33 mouse cellular contexts compared by ENCODE assay signal in genomic region chr1:164073803-164074202, GRCm38 (mm10). TPM values are rescaled to one million over a fixed set of nuclear protein-coding genes. Genes with fewer than 3 reads are reported as not detected.
DNase-seq lines count a peak whose midpoint lies in the region; ATAC-seq and TF ChIP-seq lines count a peak whose summit lies in the region.
"Had no signal": no experiment of that assay in that cellular context is flagged by ENCODE, and none has a peak within 500 bp of the region (broad histone marks: within the 10 kb centered on the region; RNA-seq: fewer than 3 reads in every experiment).

No protein-coding gene starts in this region.

- H3K27ac ChIP-seq in liver, postnatal 0 days (ENCODE audit: low read depth): 0 out of 2 replicates have a peak overlapping the region, but pooled peaks have one; percentile 34
- H3K27ac ChIP-seq in liver, embryonic 11.5 days (ENCODE audit: low read depth, low read length): no peak overlapping the region
- H3K27ac ChIP-seq in MEL (ENCODE audit: control insufficient read depth, low read depth, low read length): no peak overlapping the region; the same call in 1 of the 2 replicates
- no peak overlapping the region for H3K27ac ChIP-seq in layer of hippocampus, adult 2 months
- H3K27ac ChIP-seq: heart, embryonic 13.5 days; hindbrain, embryonic 10.5 days; intestine, embryonic 15.5 days; limb, embryonic 10.5 days; limb, embryonic 15.5 days; macrophage; midbrain, embryonic 10.5 days; midbrain, embryonic 15.5 days had no signal

- H3K36me3 ChIP-seq in liver, postnatal 0 days (replicated peaks; ENCODE audit: insufficient read depth, low read length): no peaks in the 10 kb centered on the region
- H3K36me3 ChIP-seq in liver, embryonic 11.5 days (ENCODE audit: control insufficient read depth, insufficient read depth, low read length): no peaks in the 10 kb centered on the region
- H3K36me3 ChIP-seq in MEL (ENCODE audit: control insufficient read depth in 1 of 2, insufficient read depth in 2 of 2, low read length in 2 of 2): peaks cover 0 to 9% of the 10 kb centered on the region in 2 experiments; a peak in 2 of 4 replicates
- H3K36me3 ChIP-seq: heart, embryonic 13.5 days; hindbrain, embryonic 10.5 days; intestine, embryonic 15.5 days; limb, embryonic 10.5 days; limb, embryonic 15.5 days; midbrain, embryonic 10.5 days; midbrain, embryonic 15.5 days had no signal

- DNase-seq in liver, postnatal 0 days: no peak
- no peak for DNase-seq in liver, embryonic 11.5 days (ENCODE audit: low spot score)
- DNase-seq in CD4-positive helper T cell, adult 2 months (ENCODE audit: low read depth, low spot score): peak; percentile 64
- no peak for DNase-seq in MEL (ENCODE audit: low read depth, low spot score)
- DNase-seq in layer of hippocampus, adult 2 months (ENCODE audit: low spot score in 2 of 2): no peak
- no peak for DNase-seq in left cerebral cortex, adult 11 months (ENCODE audit: low spot score)
- DNase-seq: adrenal gland, adult 8-10 months; B cell, adult 2 months; cerebellum, adult 8-10 months; cerebellum, postnatal 36 days; gastrocnemius, postnatal 14 days; heart, postnatal 14 days; kidney, adult 2 months; kidney, postnatal 36 days; lung, adult 2 months; lung, postnatal 10 days; right cerebral cortex, adult 18-20 months; spleen, adult 18-20 months had no signal

- H3K9ac ChIP-seq in liver, postnatal 0 days (replicated peaks): no peak overlapping the region
- no peak overlapping the region for H3K9ac ChIP-seq in liver, embryonic 11.5 days (ENCODE audit: low read depth, low read length)
- H3K9ac ChIP-seq in MEL (ENCODE audit: control insufficient read depth, low read depth, low read length, poor library complexity, severe bottlenecking): no peak overlapping the region
- H3K9ac ChIP-seq: heart, embryonic 13.5 days; intestine, embryonic 15.5 days; limb, embryonic 15.5 days; midbrain, embryonic 15.5 days had no signal

- peaks cover 23% of the 10 kb centered on the region for H3K4me1 ChIP-seq in liver, postnatal 0 days (ENCODE audit: insufficient read depth)
- H3K4me1 ChIP-seq in liver, embryonic 11.5 days (replicated peaks; ENCODE audit: control insufficient read depth, insufficient read depth, low read length): no peaks in the 10 kb centered on the region
- H3K4me1 ChIP-seq in MEL (ENCODE audit: control insufficient read depth in 1 of 2, insufficient read depth in 2 of 2, low read length in 2 of 2): peaks cover 10 to 17% of the 10 kb centered on the region in 2 experiments
- H3K4me1 ChIP-seq: heart, embryonic 13.5 days; hindbrain, embryonic 10.5 days; intestine, embryonic 15.5 days; limb, embryonic 10.5 days; limb, embryonic 15.5 days; midbrain, embryonic 10.5 days; midbrain, embryonic 15.5 days had no signal

- no peaks in the 10 kb centered on the region for H3K9me3 ChIP-seq in liver, postnatal 0 days (ENCODE audit: low read length)
- no peaks in the 10 kb centered on the region for H3K9me3 ChIP-seq in liver, embryonic 11.5 days (ENCODE audit: control insufficient read depth, low read length)
- no peaks in the 10 kb centered on the region for H3K9me3 ChIP-seq in MEL (replicated peaks; ENCODE audit: insufficient read depth, low read length)
- H3K9me3 ChIP-seq: heart, embryonic 13.5 days; hindbrain, embryonic 10.5 days; intestine, embryonic 15.5 days; limb, embryonic 10.5 days; limb, embryonic 15.5 days; midbrain, embryonic 10.5 days; midbrain, embryonic 15.5 days had no signal

- H3K27me3 ChIP-seq in liver, postnatal 0 days (ENCODE audit: insufficient read depth, low read length): no peaks in the 10 kb centered on the region
- no peaks in the 10 kb centered on the region for H3K27me3 ChIP-seq in liver, embryonic 11.5 days (replicated peaks; ENCODE audit: control insufficient read depth, insufficient read depth, low read length)
- no peaks in the 10 kb centered on the region for H3K27me3 ChIP-seq in MEL (ENCODE audit: control insufficient read depth in 1 of 2, insufficient read depth in 2 of 2, low read length in 2 of 2)
- H3K27me3 ChIP-seq: heart, embryonic 13.5 days; intestine, embryonic 15.5 days; limb, embryonic 15.5 days; midbrain, embryonic 15.5 days had no signal

- WGBS in liver, postnatal 0 days (ENCODE audit: insufficient replicate concordance): 30% methylated on average over 7 of the region's 7 CpGs
- WGBS in liver, embryonic 11.5 days: 38% methylated on average over 7 of the region's 7 CpGs

- TF ChIP-seq CTCF in liver, postnatal 0 days (IDR thresholded peaks at IDR 0.05; ENCODE audit: low read depth): no peak
- TF ChIP-seq CTCF in MEL (IDR thresholded peaks at IDR 0.05 in 2 of 3, conservative IDR thresholded peaks at IDR 0.05 in 1 of 3; ENCODE audit: control insufficient read depth in 1 of 3, insufficient read depth in 1 of 3, low read depth in 2 of 3, low read length in 3 of 3, poor library complexity in 1 of 3, severe bottlenecking in 1 of 3): no peak
- no peak for TF ChIP-seq CTCF in layer of hippocampus, adult 2 months (conservative IDR thresholded peaks at IDR 0.05)

- H3K79me2 ChIP-seq in MEL (ENCODE audit: control insufficient read depth, insufficient read depth, low read length, poor library complexity): no peaks in the 10 kb centered on the region

- H3K4me2 ChIP-seq in liver, postnatal 0 days (ENCODE audit: low read depth, low read length): no peak overlapping the region
- H3K4me2 ChIP-seq in liver, embryonic 11.5 days: no peak overlapping the region
- H3K4me2 ChIP-seq: heart, embryonic 13.5 days; intestine, embryonic 15.5 days; limb, embryonic 15.5 days; midbrain, embryonic 15.5 days had no signal

- TF ChIP-seq RAD21 in MEL (IDR thresholded peaks at IDR 0.05; ENCODE audit: low read depth, low read length): no peak

- H3K4me3 ChIP-seq in liver, postnatal 0 days (ENCODE audit: low read depth, low read length): no peak overlapping the region
- no peak overlapping the region for H3K4me3 ChIP-seq in liver, embryonic 11.5 days (ENCODE audit: low read depth, low read length)
- no peak overlapping the region for H3K4me3 ChIP-seq in MEL (ENCODE audit: control insufficient read depth in 1 of 2, insufficient read depth in 1 of 2, low read depth in 2 of 2, low read length in 2 of 2)
- no peak overlapping the region for H3K4me3 ChIP-seq in layer of hippocampus, adult 2 months
- H3K4me3 ChIP-seq: heart, embryonic 13.5 days; hindbrain, embryonic 10.5 days; intestine, embryonic 15.5 days; limb, embryonic 10.5 days; limb, embryonic 15.5 days; midbrain, embryonic 10.5 days; midbrain, embryonic 15.5 days had no signal

- TF ChIP-seq POLR2A in MEL (IDR thresholded peaks at IDR 0.05; ENCODE audit: control insufficient read depth in 1 of 2, insufficient read depth in 1 of 2, low read depth in 1 of 2, low read length in 2 of 2, poor library complexity in 1 of 2): no peak

- ATAC-seq in liver, postnatal 0 days: no peak
- no peak for ATAC-seq in liver, embryonic 11.5 days (replicated peaks; ENCODE audit: low FRiP score)
- peak; percentile 35 for ATAC-seq in megakaryocyte progenitor cell, adult 5-6 weeks (replicated peaks; ENCODE audit: poor library complexity)
- ATAC-seq: forebrain, embryonic 14.5 days; hindbrain, embryonic 16.5 days; intestine, embryonic 15.5 days; midbrain, embryonic 15.5 days had no signal

- TF ChIP-seq EP300 in liver, postnatal 0 days (IDR thresholded peaks at IDR 0.05; ENCODE audit: low read depth): no peak
- peak; percentile 74 to 88 for TF ChIP-seq EP300 in MEL (IDR thresholded peaks at IDR 0.05; ENCODE audit: low read depth in 1 of 2, low read length in 2 of 2)

TF ChIP-seq in MEL, 35 proteins besides CTCF, POLR2A, EP300 and RAD21:
- TF ChIP-seq MAFK (IDR thresholded peaks at IDR 0.05; ENCODE audit: borderline replicate concordance, low read depth, low read length) (no peak), MYB (IDR thresholded peaks at IDR 0.05; ENCODE audit: low read depth, low read length) (peak; percentile 79), TCF12 (IDR thresholded peaks at IDR 0.05; ENCODE audit: low read depth, low read length) (peak; percentile 70), E2F4 (IDR thresholded peaks at IDR 0.05; ENCODE audit: borderline replicate concordance, low read depth, low read length) (no peak), GATA1 (IDR thresholded peaks at IDR 0.05; ENCODE audit: low read depth, low read length) (peak; percentile 63), RCOR1 (IDR thresholded peaks at IDR 0.05; ENCODE audit: low read depth, low read length) (no peak), MYC (IDR thresholded peaks at IDR 0.05; ENCODE audit: low read depth, low read length) (no peak), HCFC1 (IDR thresholded peaks at IDR 0.05; ENCODE audit: low read depth, low read length) (no peak), ZC3H11A (IDR thresholded peaks at IDR 0.05; ENCODE audit: low read depth, low read length) (no peak)

RNA-seq across cellular contexts. Expression of gene Sell, which starts 12.0 kb away (rescaled TPM):
- 10.2 and 10.8 TPM in 2 replicates for polyA plus RNA-seq in liver, postnatal 0 days (2015; fragmentation: Nextera tagmentation; extraction: Ambion mirVana)
- polyA plus RNA-seq in liver, embryonic 11.5 days (2014; fragmentation: Nextera tagmentation; extraction: Ambion mirVana): 1.1 and 1.5 TPM in 2 replicates
- not detected in 2 replicates for total RNA-seq in MEL (2012; rRNA removed)
- polyA plus RNA-seq in MEL (2012; ENCODE audit: insufficient read depth in 1 of 2, insufficient read length in 2 of 2, low read depth in 1 of 2, low replicate concordance in 2 of 2, missing spikeins in 1 of 2): under 1 TPM in 1 of 2 experiments, not detected in 1; 0.04 TPM
- total RNA-seq in megakaryocyte progenitor cell, adult 5-6 weeks (2015): 371 and 392 TPM in 2 replicates
- 234 and 258 TPM in 2 replicates for total RNA-seq in megakaryocyte progenitor cell, adult 5-6 weeks (2017)
- under 1 TPM in 1 of 2 experiments, not detected in 1; 0.07 TPM for total RNA-seq in layer of hippocampus, adult 2 months (2021)
- total RNA-seq: layer of hippocampus, postnatal 25 days had no signal
- polyA plus RNA-seq: limb, embryonic 10.5 days; midbrain, embryonic 10.5 days; neural tube, embryonic 11.5 days had no signal

RNA-seq across cellular contexts. Expression of gene Sele, which starts 25.8 kb away (rescaled TPM):
- 0.06 and 0.11 TPM in 2 replicates for polyA plus RNA-seq in liver, postnatal 0 days (2015; fragmentation: Nextera tagmentation; extraction: Ambion mirVana)
- 0.10 TPM in 1 of 2 replicates, not detected in the other for polyA plus RNA-seq in liver, embryonic 11.5 days (2014; fragmentation: Nextera tagmentation; extraction: Ambion mirVana)
- not detected in 2 replicates for total RNA-seq in MEL (2012; rRNA removed)
- not detected for polyA plus RNA-seq in MEL (2012; ENCODE audit: insufficient read depth in 1 of 2, insufficient read length in 2 of 2, low read depth in 1 of 2, low replicate concordance in 2 of 2, missing spikeins in 1 of 2)
- not detected in 2 replicates for total RNA-seq in megakaryocyte progenitor cell, adult 5-6 weeks (2015)
- 0.07 and 0.12 TPM in 2 replicates for total RNA-seq in megakaryocyte progenitor cell, adult 5-6 weeks (2017)
- total RNA-seq in layer of hippocampus, adult 2 months (2021): not detected
- total RNA-seq: gastrocnemius, postnatal 14 days; layer of hippocampus, postnatal 25 days had no signal
- polyA plus RNA-seq: embryonic facial prominence, embryonic 11.5 days; forebrain, embryonic 14.5 days; hindbrain, embryonic 10.5 days; hindbrain, embryonic 16.5 days; limb, embryonic 10.5 days; macrophage; midbrain, embryonic 10.5 days; midbrain, embryonic 15.5 days had no signal

RNA-seq across cellular contexts. Expression of gene Selp, which starts 41.3 kb away (rescaled TPM):
- polyA plus RNA-seq in liver, postnatal 0 days (2015; fragmentation: Nextera tagmentation; extraction: Ambion mirVana): 1.7 and 2.1 TPM in 2 replicates
- polyA plus RNA-seq in liver, embryonic 11.5 days (2014; fragmentation: Nextera tagmentation; extraction: Ambion mirVana): 0.78 and 0.79 TPM in 2 replicates
- total RNA-seq in MEL (2012; rRNA removed): not detected in 2 replicates
- not detected for polyA plus RNA-seq in MEL (2012; ENCODE audit: insufficient read depth in 1 of 2, insufficient read length in 2 of 2, low read depth in 1 of 2, low replicate concordance in 2 of 2, missing spikeins in 1 of 2)
- 3.3 and 7.6 TPM in 2 replicates for total RNA-seq in megakaryocyte progenitor cell, adult 5-6 weeks (2015)
- total RNA-seq in megakaryocyte progenitor cell, adult 5-6 weeks (2017): 0.68 and 2.0 TPM in 2 replicates
- not detected for total RNA-seq in layer of hippocampus, adult 2 months (2021)
- total RNA-seq: layer of hippocampus, adult 8-10 months; layer of hippocampus, postnatal 25 days had no signal
- polyA plus RNA-seq: embryonic facial prominence, embryonic 11.5 days; forebrain, embryonic 14.5 days; hindbrain, embryonic 10.5 days; hindbrain, embryonic 16.5 days; midbrain, embryonic 10.5 days; midbrain, embryonic 15.5 days; neural tube, embryonic 11.5 days had no signal

Comparison
In these comparisons a context has a peak if more than half of its experiments do, and no peak if none do; other contexts are left out.
1. RNA of gene Sell, which starts 12.0 kb away (total RNA-seq): 234 to 392 TPM in megakaryocyte progenitor cell, adult 5-6 weeks; 0.07 TPM in layer of hippocampus, adult 2 months and not detected in MEL; every median in the first group is over 100 times any median in the second.